Mouse (Mus musculus) liver, embryonic 13.5 days (tissue): ENCODE measurements around the gene Fat1. TPM values are rescaled to one million over a fixed set of nuclear protein-coding genes. Genes with fewer than 3 reads are reported as not detected.
A peak's percentile ranks its signal among the peaks of the same experiment; 100 is the strongest.

Experiments used
- ATAC-seq: fragments of 200-750 bp; cut with Nextera tagmentation; 2 replicates; pipeline ENCODE4 v1.8.0; 2017; ENCODE audit warnings: low read depth, mild to moderate bottlenecking, moderate number of reproducible peaks, moderate library complexity
- DNase-seq: peaks from one replicate; pipeline ENCODE4 v3.0.0; 2022
- H3K27ac ChIP-seq: fragments of 300-500 bp; sonication (generic); 2 replicates; pipeline ENCODE4 v1.5.1; 2015; ENCODE audit warnings: moderate library complexity, mild to moderate bottlenecking, inconsistent platforms
- H3K27me3 ChIP-seq: fragments of 300-500 bp; sonication (generic); 2 replicates; pipeline ENCODE4 v1.6.1; 2015; ENCODE audit warnings: mild to moderate bottlenecking, inconsistent platforms
- H3K36me3 ChIP-seq: fragments of 300-500 bp; sonication (generic); 2 replicates; pipeline ENCODE4 v1.6.1; 2015; ENCODE audit warnings: mild to moderate bottlenecking, inconsistent platforms
- H3K4me1 ChIP-seq: fragments of 300-500 bp; sonication (generic); replicated peaks from 2 replicates; pipeline ENCODE4 v1.6.1; 2015; ENCODE audit warnings: inconsistent platforms
- H3K4me2 ChIP-seq: fragments of 300-500 bp; sonication (generic); 2 replicates; pipeline ENCODE4 v1.6.1; 2015; ENCODE audit warnings: inconsistent platforms, mild to moderate bottlenecking, moderate library complexity
- H3K4me3 ChIP-seq: fragments of 300-500 bp; sonication (generic); replicated peaks from 2 replicates; pipeline ENCODE4 v1.5.1; 2015; ENCODE audit warnings: mild to moderate bottlenecking, inconsistent platforms
- H3K9ac ChIP-seq: fragments of 300-500 bp; sonication (generic); 2 replicates; pipeline ENCODE4 v1.6.1; 2015; ENCODE audit warnings: mild to moderate bottlenecking, inconsistent platforms
- H3K9me3 ChIP-seq: fragments of 300-500 bp; sonication (generic); replicated peaks from 2 replicates; pipeline ENCODE4 v1.6.1; 2016; ENCODE audit warnings: inconsistent platforms
- WGBS: fragments of 180-500 bp; shearing (Covaris S2); methylation state at CpG from one replicate; pipeline ENCODE4 v1.1.7; 2015; ENCODE audit not compliant: insufficient replicate concordance; 5-methylcytosine and 5-hydroxymethylcytosine counted together
- polyA plus RNA-seq: library from polyadenylated mRNA; unstranded; fragments of >200 nt; fragmentation: Nextera tagmentation; extraction: Ambion mirVana; gene quantifications from 2 replicates; pipeline ENCODE4 v1.2.1, GENCODE M21; 2015

Gene Fat1
- polyA plus RNA-seq, 1 experiment from 2014 or later: 0.84 TPM

DNA sequence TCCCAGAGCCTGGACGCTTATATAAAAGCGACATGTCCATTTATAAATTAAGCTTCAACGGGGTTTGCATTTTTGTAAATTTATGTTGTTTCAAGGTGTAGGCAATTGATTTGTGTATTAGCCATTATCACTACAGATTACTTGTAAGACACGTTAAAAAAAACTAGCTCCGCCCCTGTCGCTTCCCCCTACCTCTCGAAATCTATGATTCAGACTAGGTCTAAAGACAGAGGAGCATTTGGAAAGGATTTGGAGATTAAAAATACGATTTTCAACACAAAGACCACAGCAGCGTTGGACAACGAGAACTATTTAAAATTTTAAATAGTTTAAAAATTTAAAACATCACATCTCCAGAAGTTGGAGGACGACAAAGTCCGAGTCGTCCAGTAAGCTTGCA is 831 bp upstream of the Fat1 start:
- H3K9me3 ChIP-seq: no peaks in the 10 kb centered on the region
- H3K4me3 ChIP-seq: peak overlapping the region; percentile 58; the same call in 1 of the 2 replicates
- ATAC-seq (no peak), DNase-seq (no peak)
- WGBS: 5% methylated on average over 13 of the region's 13 CpGs
- no peak overlapping the region for H3K27ac ChIP-seq
- peak overlapping the region; percentile 61 for H3K4me2 ChIP-seq
- H3K9ac ChIP-seq: no peak overlapping the region
- peaks cover 62% of the 10 kb centered on the region for H3K27me3 ChIP-seq
- no peaks in the 10 kb centered on the region for H3K36me3 ChIP-seq
- no peaks in the 10 kb centered on the region for H3K4me1 ChIP-seq

DNA sequence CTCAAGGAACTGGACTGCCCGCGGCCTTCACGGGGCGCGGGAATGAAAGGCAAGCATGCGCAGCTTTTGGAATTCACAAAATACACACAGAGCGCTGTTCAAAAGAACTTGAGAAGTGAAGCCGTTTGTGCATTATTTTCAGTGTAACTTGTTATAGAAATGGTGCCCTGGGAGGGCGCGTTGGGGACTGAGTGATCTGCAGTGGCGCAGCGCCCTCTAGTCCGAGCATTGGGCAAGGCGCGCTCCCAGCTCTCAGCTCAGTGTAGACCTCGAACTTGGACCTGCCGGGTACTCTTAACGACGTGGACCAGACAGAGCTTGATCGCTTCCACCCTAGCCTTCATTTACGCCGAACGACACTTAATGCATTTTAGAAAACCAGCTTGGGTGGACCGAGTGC is 494 bp downstream of the Fat1 start:
- Histone ChIP-seq H3K27ac (no peak overlapping the region), H3K4me1 (no peaks in the 10 kb centered on the region), H3K9ac (0 out of 2 replicates have a peak overlapping the region, but pooled peaks have one; percentile 6), H3K4me3 (peak overlapping the region; percentile 58), H3K36me3 (no peaks in the 10 kb centered on the region), H3K4me2 (peak overlapping the region; percentile 61), H3K9me3 (no peaks in the 10 kb centered on the region), H3K27me3 (peaks cover 67% of the 10 kb centered on the region)
- ATAC-seq: peak; percentile 52; the same call in 1 of the 2 replicates
- DNase-seq: no peak
- under 1% methylated on average over 24 of the region's 24 CpGs for WGBS

DNA sequence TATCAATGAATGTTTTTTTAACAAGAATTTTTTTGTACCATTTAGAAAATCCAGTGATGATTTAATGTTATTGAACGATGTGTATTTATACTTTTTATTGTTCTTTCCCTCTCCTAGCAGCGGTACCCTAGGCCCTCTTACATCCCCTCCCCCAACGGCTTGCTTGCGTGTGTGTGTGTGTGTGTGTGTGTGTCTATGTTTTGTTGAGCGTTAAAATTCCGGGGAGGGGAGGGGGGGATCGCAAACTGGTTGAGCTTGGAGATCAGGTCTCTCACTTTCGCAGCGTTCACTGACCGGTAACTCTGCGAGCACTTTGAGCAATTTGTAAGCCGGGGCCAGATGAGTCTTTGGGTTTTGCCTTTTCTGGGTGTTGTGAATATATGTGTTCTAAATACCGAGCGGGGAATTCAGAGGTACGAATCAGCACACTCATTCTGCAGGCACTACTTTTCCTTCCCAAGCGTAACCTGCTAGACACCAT is 1.3 kb downstream of the Fat1 start:
- no peaks in the 10 kb centered on the region for H3K9me3 ChIP-seq
- no peaks in the 10 kb centered on the region for H3K4me1 ChIP-seq
- H3K36me3 ChIP-seq: no peaks in the 10 kb centered on the region
- WGBS: 3% methylated on average over 16 of the region's 16 CpGs
- DNase-seq: no peak
- no peak overlapping the region for H3K9ac ChIP-seq
- H3K27ac ChIP-seq: no peak overlapping the region
- H3K4me3 ChIP-seq: peak overlapping the region; percentile 58
- peaks cover 66% of the 10 kb centered on the region for H3K27me3 ChIP-seq
- ATAC-seq: no peak
- H3K4me2 ChIP-seq: peak overlapping the region; percentile 61

DNA sequence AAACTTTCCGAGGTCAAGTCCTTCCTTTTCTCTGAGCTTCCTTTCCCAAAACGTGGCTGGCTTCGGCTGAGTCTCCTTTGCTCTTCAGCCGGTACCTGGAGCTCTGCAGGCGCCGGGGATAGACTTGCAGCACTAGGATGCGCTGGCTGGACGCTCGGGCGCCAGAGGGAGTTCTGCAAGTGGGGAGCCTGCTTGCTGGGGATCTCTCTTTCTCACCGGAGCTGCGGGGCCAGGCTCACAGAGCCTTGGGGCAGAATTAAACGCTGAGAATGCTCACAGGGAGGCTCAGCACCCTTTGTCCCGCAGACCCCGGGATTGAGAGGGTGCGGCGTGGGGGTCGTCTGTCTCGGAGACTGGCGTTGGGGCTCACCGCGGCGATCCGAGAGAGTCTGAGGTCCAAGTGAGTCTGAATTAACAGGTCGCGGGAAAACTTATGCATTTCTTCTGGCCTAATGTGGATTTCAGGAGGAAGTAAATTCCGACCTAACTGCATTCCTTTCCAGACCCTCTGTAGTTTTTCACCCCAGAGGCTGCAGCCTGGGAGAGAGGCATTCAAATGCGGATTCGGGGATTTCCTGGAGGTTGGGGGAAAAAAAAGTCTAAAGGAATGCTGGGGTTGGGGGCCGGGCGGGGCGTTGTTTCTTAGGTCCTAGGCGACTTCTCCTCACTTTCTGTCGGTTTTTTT is 2.0 kb downstream of the Fat1 start:
- Histone ChIP-seq H3K4me2 (peak overlapping the region; percentile 61), H3K4me1 (no peaks in the 10 kb centered on the region), H3K36me3 (no peaks in the 10 kb centered on the region), H3K4me3 (peak overlapping the region; percentile 58), H3K9me3 (no peaks in the 10 kb centered on the region), H3K27ac (no peak overlapping the region), H3K27me3 (peaks cover 65% of the 10 kb centered on the region), H3K9ac (peak overlapping the region; percentile 47)
- under 1% methylated on average over 34 of the region's 34 CpGs for WGBS
- no peak for DNase-seq
- ATAC-seq: no peak

DNA sequence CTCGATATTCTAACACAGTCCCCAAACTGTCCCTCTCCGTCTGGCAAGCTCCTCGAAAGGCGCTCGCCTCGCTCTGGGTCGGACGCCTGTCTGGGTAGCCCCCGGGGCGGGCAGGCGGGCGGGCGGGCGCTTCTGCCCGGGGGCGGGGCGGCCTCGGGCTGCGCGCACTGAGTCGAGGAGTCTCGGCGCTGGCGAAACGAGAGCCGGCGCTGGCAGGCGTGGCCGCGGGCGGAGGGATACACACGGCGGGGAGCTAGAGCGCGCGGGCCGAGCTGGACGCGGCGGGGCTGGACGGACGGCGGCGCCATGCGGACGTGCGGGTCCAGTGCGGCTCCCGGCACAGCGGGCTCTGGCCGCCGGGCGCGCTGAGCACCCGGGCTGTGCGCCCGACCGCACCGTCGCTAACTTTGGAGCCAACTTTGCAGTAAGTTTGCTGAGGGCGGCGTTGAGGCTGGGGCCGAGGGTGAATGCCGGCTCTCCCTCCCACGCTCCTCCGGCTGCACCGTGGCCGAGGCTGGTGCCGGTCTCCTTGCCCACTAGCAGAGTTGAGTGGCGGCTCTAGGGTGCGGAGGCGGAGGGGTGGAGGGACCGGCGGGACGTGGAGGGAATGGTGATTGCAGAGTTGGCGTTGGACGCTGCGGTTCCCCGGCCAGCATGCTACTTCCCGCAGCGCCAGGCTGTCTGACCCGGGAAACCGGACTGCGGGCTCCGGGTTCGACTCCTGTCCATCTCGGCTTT is 2.8 kb downstream of the Fat1 start:
- Histone ChIP-seq H3K27me3 (peaks cover 65% of the 10 kb centered on the region), H3K36me3 (no peaks in the 10 kb centered on the region), H3K4me3 (peak overlapping the region; percentile 58), H3K27ac (0 out of 2 replicates have a peak overlapping the region, but pooled peaks have one; percentile 5), H3K4me2 (peak overlapping the region; percentile 61), H3K9me3 (no peaks in the 10 kb centered on the region), H3K9ac (peak overlapping the region; percentile 59), H3K4me1 (no peaks in the 10 kb centered on the region)
- under 1% methylated on average over 68 of the region's 87 CpGs for WGBS
- DNase-seq (peak; percentile 35), ATAC-seq (peak; percentile 81)

DNA sequence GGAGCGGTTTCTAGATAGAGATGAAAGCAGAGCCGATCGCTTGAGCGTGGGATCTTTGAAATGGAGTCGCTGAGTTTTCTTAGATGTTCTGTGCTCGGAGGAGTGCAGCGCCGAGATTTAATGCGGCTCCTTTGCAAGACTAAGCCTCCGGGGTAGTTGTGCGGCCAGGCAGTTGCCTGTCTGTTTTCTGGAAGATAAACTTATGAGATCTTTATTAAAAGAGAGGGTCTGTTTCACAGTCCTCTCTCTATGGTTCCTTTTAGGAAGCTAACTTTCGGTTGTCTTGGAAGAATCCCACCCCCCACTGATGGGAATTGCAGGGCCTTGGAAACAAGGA is 3.4 kb downstream of the Fat1 start:
- 1% methylated on average over 12 of the region's 12 CpGs for WGBS
- Histone ChIP-seq H3K4me1 (no peaks in the 10 kb centered on the region), H3K27me3 (peaks cover 62% of the 10 kb centered on the region), H3K9me3 (no peaks in the 10 kb centered on the region), H3K27ac (no peak overlapping the region), H3K4me2 (peak overlapping the region; percentile 61), H3K36me3 (no peaks in the 10 kb centered on the region), H3K4me3 (peak overlapping the region; percentile 58), H3K9ac (peak overlapping the region; percentile 59)
- ATAC-seq (no peak), DNase-seq (no peak)

DNA sequence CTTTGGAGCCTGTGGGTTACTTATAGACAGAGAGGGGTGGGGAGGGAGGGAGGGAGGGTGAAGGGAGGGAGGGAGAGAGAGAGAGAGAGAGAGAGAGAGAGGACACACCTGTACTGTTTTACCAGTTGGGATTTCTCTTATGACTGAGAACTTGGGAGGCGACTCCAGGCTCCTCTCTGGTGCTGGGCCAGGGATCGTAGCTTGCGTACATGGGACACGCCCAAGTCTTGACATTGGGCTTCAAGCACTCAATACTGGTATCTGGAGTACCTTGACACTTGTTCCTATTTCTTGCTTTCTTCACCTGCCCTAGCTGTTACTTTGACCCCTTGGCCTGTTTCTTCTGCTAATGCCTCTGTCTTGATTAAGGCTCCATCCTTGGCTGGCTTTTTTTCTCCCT is 10.3 kb downstream of the Fat1 start:
- DNase-seq: no peak
- ATAC-seq: no peak
- peaks cover 5% of the 10 kb centered on the region; the same call in 1 of the 2 replicates for H3K36me3 ChIP-seq
- no peak overlapping the region for H3K4me3 ChIP-seq
- no peak overlapping the region for H3K4me2 ChIP-seq
- H3K9me3 ChIP-seq: 0 out of 2 replicates have a peak, but pooled peaks cover under 1% of the 10 kb centered on the region
- H3K9ac ChIP-seq: no peak overlapping the region
- 90% methylated on average over 4 of the region's 4 CpGs for WGBS
- no peaks in the 10 kb centered on the region for H3K27me3 ChIP-seq
- H3K27ac ChIP-seq: no peak overlapping the region
- 0 out of 2 replicates have a peak, but pooled peaks cover 3% of the 10 kb centered on the region for H3K4me1 ChIP-seq

DNA sequence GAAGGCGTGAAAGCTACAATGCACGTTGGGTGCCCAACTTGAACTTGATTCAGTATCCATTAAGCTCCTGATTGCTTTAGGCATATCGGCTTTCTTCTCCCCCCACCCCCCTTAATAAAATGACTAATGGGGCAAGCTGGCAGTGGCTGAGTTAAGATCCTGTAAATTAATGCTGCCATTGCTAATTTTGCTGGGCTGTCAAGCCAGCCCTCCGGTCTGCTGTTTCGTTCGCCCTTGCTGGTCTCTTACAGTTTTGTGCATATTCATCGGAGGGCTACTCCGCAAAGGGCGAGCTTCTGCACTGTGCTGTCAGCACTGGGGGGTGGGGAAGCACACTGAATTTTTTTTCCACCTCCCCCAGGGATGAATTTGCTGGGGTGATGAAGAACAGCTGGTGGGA is 13.3 kb downstream of the Fat1 start:
- Histone ChIP-seq H3K4me1 (0 out of 2 replicates have a peak, but pooled peaks cover 3% of the 10 kb centered on the region), H3K4me2 (no peak overlapping the region), H3K36me3 (peaks cover 34% of the 10 kb centered on the region), H3K27ac (no peak overlapping the region), H3K9ac (no peak overlapping the region), H3K9me3 (0 out of 2 replicates have a peak, but pooled peaks cover 6% of the 10 kb centered on the region), H3K4me3 (no peak overlapping the region), H3K27me3 (no peaks in the 10 kb centered on the region)
- DNase-seq (no peak), ATAC-seq (no peak)
- WGBS: 77% methylated on average over 9 of the region's 9 CpGs

DNA sequence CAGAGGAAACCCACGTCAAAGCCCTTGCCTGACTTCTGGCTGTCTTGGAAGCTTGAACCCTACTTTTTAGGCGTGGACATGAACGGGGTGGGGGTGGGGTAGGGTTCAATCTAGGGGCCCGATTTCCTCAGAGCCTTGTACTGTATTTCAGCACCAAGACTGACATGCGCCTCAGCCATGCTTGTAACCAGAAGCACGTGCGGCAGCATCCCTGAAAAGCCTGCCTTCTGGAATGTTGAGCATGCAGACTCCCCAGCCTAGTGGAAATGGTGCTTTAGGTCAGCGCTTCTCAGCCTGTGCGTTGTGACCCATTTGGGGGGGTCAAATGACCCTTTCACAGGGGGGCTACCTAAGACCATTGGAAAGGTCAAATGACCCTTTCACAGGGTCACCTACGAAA is 25.2 kb downstream of the Fat1 start:
- peaks cover 4% of the 10 kb centered on the region; the same call in 1 of the 2 replicates for H3K4me1 ChIP-seq
- ATAC-seq (no peak), DNase-seq (no peak)
- H3K9ac ChIP-seq: no peak overlapping the region
- no peaks in the 10 kb centered on the region for H3K27me3 ChIP-seq
- no peaks in the 10 kb centered on the region for H3K9me3 ChIP-seq
- no peaks in the 10 kb centered on the region for H3K36me3 ChIP-seq
- no peak overlapping the region for H3K4me3 ChIP-seq
- 55% methylated on average over 10 of the region's 10 CpGs for WGBS
- no peak overlapping the region for H3K27ac ChIP-seq
- no peak overlapping the region for H3K4me2 ChIP-seq

DNA sequence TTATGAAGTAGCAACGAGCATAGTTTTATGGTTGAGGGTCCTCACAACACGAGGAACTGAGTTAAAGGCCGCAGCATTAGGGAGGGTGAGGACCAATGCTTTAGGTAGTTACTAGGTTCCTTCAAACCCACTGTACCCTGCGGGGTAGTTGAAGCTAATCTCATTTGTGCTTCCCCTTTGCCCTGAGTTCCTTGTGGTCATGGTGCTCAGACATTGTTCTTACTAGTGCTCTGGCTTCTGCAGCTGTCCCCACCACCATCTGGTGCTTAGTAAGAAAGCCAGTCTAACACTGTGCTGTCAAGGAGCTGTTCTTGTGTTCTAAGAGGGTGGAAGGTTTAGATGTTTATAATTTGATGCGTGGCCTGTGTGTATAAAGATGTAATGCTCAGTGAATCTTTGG is 25.7 kb downstream of the Fat1 start:
- H3K27ac ChIP-seq: no peak overlapping the region

DNA sequence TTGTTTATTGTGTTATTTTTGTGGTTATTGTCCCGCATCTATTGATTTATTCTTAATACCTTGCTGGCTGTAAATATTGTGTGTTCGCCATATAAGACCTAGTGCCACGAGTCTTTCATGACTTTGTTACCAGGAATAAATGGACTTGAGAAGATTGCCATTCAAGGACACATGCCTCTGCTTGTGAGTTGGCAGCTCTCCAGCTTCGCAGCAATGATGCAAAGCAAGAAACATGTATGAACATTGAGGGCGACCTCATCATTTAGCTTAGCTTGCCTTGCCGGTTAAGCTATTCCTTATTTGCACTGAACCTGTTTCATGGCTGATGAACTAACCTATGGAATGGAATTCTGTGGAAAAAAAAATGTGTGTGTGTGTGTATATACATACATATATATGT is 26.2 kb downstream of the Fat1 start:
- ATAC-seq: no peak
- no peaks in the 10 kb centered on the region for H3K27me3 ChIP-seq
- no peaks in the 10 kb centered on the region for H3K9me3 ChIP-seq
- H3K4me1 ChIP-seq: peaks cover 4% of the 10 kb centered on the region; the same call in 1 of the 2 replicates
- H3K4me2 ChIP-seq: no peak overlapping the region
- no peak overlapping the region for H3K9ac ChIP-seq
- 70% methylated on average over 6 of the region's 6 CpGs for WGBS
- no peak overlapping the region for H3K27ac ChIP-seq
- no peaks in the 10 kb centered on the region for H3K36me3 ChIP-seq
- no peak for DNase-seq
- H3K4me3 ChIP-seq: no peak overlapping the region

More for the DNA sequence above, 25.7 kb downstream of the Fat1 start:
- no peak overlapping the region for H3K4me2 ChIP-seq
- H3K36me3 ChIP-seq: no peaks in the 10 kb centered on the region
- no peaks in the 10 kb centered on the region for H3K9me3 ChIP-seq
- H3K4me3 ChIP-seq: no peak overlapping the region
- no peak overlapping the region for H3K9ac ChIP-seq
- DNase-seq (no peak), ATAC-seq (no peak)
- H3K4me1 ChIP-seq: peaks cover 4% of the 10 kb centered on the region; the same call in 1 of the 2 replicates
- WGBS: 53% methylated on average over 5 of the region's 5 CpGs
- H3K27me3 ChIP-seq: no peaks in the 10 kb centered on the region
